Mouse (Mus musculus) lung, embryonic 15.5 days (tissue): ENCODE data around the gene Ccdc77. TPM values are rescaled to one million over a fixed set of nuclear protein-coding genes. Genes with fewer than 3 reads are reported as not detected.

ENCODE experiments used
- ATAC-seq: fragments of 200-750 bp; cut with Nextera tagmentation; 2 replicates; pipeline ENCODE4 v1.8.0; 2017; ENCODE audit warnings: moderate number of reproducible peaks, borderline replicate concordance; ENCODE audit not compliant: low FRiP score, low TSS enrichment; ENCODE audit errors: extremely low read depth
- H3K27ac ChIP-seq: fragments of 300-500 bp; sonication (generic); 2 replicates; pipeline ENCODE4 v1.5.1; 2015; ENCODE audit warnings: moderate library complexity, mild to moderate bottlenecking, inconsistent platforms
- H3K27me3 ChIP-seq: fragments of 300-500 bp; sonication (generic); 2 replicates; pipeline ENCODE4 v1.6.1; 2015; ENCODE audit warnings: inconsistent platforms
- H3K36me3 ChIP-seq: fragments of 300-500 bp; sonication (generic); 2 replicates; pipeline ENCODE4 v1.6.1; 2015; ENCODE audit warnings: inconsistent platforms
- H3K4me1 ChIP-seq: fragments of 300-500 bp; sonication (generic); 2 replicates; pipeline ENCODE4 v1.6.1; 2015; ENCODE audit warnings: inconsistent platforms
- H3K4me2 ChIP-seq: fragments of 300-500 bp; sonication (generic); 2 replicates; pipeline ENCODE4 v1.6.1; 2015; ENCODE audit warnings: inconsistent platforms, mild to moderate bottlenecking, moderate library complexity
- H3K4me3 ChIP-seq: fragments of 300-500 bp; sonication (generic); 2 replicates; pipeline ENCODE4 v1.5.1; 2015; ENCODE audit warnings: mild to moderate bottlenecking, inconsistent platforms
- H3K9ac ChIP-seq: fragments of 300-500 bp; sonication (generic); 2 replicates; pipeline ENCODE4 v1.6.1; 2015; ENCODE audit warnings: inconsistent platforms
- H3K9me3 ChIP-seq: fragments of 300-500 bp; sonication (generic); 2 replicates; pipeline ENCODE4 v1.6.1; 2016; ENCODE audit warnings: inconsistent platforms
- WGBS: fragments of 180-500 bp; shearing (Covaris S2); methylation state at CpG from one replicate; pipeline ENCODE4 v1.1.7; 2015; 5-methylcytosine and 5-hydroxymethylcytosine counted together
- polyA plus RNA-seq: library from polyadenylated mRNA; unstranded; fragments of >200 nt; fragmentation: Nextera tagmentation; extraction: Ambion mirVana; gene quantifications from 2 replicates; pipeline ENCODE4 v1.2.1, GENCODE M21; 2015

The Ccdc77 gene
- polyA plus RNA-seq, 1 experiment from 2014 or later: 26.6 TPM

GRCm38 (mm10) chr6:120276874-120277449, 87.2 kb downstream of the Ccdc77 start:
- no peak for ATAC-seq
- Histone ChIP-seq H3K9ac (no peak overlapping the region), H3K27ac (no peak overlapping the region), H3K4me1 (no peaks in the 10 kb centered on the region), H3K4me2 (no peak overlapping the region), H3K36me3 (no peaks in the 10 kb centered on the region), H3K27me3 (no peaks in the 10 kb centered on the region), H3K4me3 (no peak overlapping the region), H3K9me3 (no peaks in the 10 kb centered on the region)
- WGBS: 58% methylated on average over 7 of the region's 7 CpGs

- Histone ChIP-seq H3K9ac (no peak overlapping the region), H3K4me2 (no peak overlapping the region), H3K4me3 (no peak overlapping the region), H3K9me3 (no peaks in the 10 kb centered on the region), H3K4me1 (no peaks in the 10 kb centered on the region), H3K36me3 (no peaks in the 10 kb centered on the region), H3K27me3 (no peaks in the 10 kb centered on the region), H3K27ac (no peak overlapping the region)
- no peak for ATAC-seq
- WGBS: 47% methylated on average over 6 of the region's 6 CpGs
These were observed 88.9 kb downstream of the Ccdc77 start for GRCm38 (mm10) chr6:120275301-120275700.

GRCm38 (mm10) chr6:120274887-120275286, 89.3 kb downstream of the Ccdc77 start:
- Histone ChIP-seq H3K27ac (no peak overlapping the region), H3K4me2 (no peak overlapping the region), H3K4me3 (no peak overlapping the region), H3K36me3 (no peaks in the 10 kb centered on the region), H3K9ac (no peak overlapping the region), H3K9me3 (no peaks in the 10 kb centered on the region), H3K27me3 (no peaks in the 10 kb centered on the region), H3K4me1 (no peaks in the 10 kb centered on the region)
- WGBS: 28% methylated on average over 4 of the region's 4 CpGs
- ATAC-seq: no peak

Other genes starting within 250 kb of the Ccdc77 start
- 0.16 and 0.25 TPM in 2 replicates for gene D330020A13Rik, start 70.0 kb downstream of the Ccdc77 start, polyA plus RNA-seq
- gene B4galnt3, start 69.8 kb downstream of the Ccdc77 start, polyA plus RNA-seq: 0.32 and 0.54 TPM in 2 replicates
- 39.6 and 45.2 TPM in 2 replicates for gene Kdm5a, start 250 bp downstream of the Ccdc77 start, polyA plus RNA-seq
- gene Il17ra, start 98.9 kb upstream of the Ccdc77 start, polyA plus RNA-seq: 6.4 and 7.2 TPM in 2 replicates
- 0.17 and 0.20 TPM in 2 replicates for gene Tmem121b, start 129.4 kb upstream of the Ccdc77 start, polyA plus RNA-seq
- gene Hdhd5, start 166.9 kb upstream of the Ccdc77 start, polyA plus RNA-seq: 16.7 and 17.3 TPM in 2 replicates